Mouse (Mus musculus): Measurements from ENCODE around the gene Hcrt.

DNA sequence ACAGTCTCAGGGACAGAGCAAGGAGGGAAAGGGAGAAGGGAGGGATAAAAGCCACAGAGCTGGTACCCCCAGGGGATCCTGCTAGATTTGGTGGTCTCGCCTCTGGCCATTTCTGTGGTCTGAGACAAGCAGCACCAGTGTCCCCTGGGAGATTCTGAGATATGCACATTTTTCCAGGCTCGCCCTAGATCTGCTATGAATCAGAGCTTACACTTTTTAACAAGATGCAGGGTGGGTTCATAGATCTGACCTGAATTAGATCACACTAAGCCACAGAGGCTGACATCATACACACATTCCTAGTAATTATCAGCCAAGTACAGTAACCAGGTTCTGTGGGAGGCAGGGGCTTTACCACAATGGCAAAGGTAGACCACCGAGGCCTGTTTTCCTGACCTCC lies 27.0 kb upstream of the Hcrt start:
- TF ChIP-seq CTCF (IDR thresholded peaks at IDR 0.05; ENCODE audit: control insufficient read depth, insufficient read depth, insufficient replicate concordance, low read depth, low read length) (no peak), POLR2A (IDR thresholded peaks at IDR 0.05; ENCODE audit: control insufficient read depth, low read depth, low read length) (no peak)

Measured in testis, adult 2 months (tissue).